Mouse (Mus musculus) left cerebral cortex, postnatal 25 days (tissue): ENCODE measurements around the gene Lrrc23. TPM values are rescaled to one million over a fixed set of nuclear protein-coding genes. Genes with fewer than 3 reads are reported as not detected.
A peak's percentile ranks its signal among the peaks of the same experiment; 100 is the strongest.

Source experiments
- DNase-seq, 2 experiments: peaks; one replicate each; pipeline ENCODE4 v3.0.0; 2022; ENCODE audit warnings: low spot score in 2 of 2, mixed read lengths in 1 of 2
- intact Hi-C: fragments of 180-260 bp; cut with DNase I; formaldehyde crosslinking; loops from one replicate; pipeline ENCODE4 v1.15.1; 2025
- total RNA-seq, 2 experiments: library from RNA; stranded (reverse); gene quantifications; 2 replicates each; pipeline ENCODE4 v1.2.3; 2021

Lrrc23 gene
- total RNA-seq, 2 experiments from 2014 or later, result 1.5 to 1.9 TPM

DNA sequence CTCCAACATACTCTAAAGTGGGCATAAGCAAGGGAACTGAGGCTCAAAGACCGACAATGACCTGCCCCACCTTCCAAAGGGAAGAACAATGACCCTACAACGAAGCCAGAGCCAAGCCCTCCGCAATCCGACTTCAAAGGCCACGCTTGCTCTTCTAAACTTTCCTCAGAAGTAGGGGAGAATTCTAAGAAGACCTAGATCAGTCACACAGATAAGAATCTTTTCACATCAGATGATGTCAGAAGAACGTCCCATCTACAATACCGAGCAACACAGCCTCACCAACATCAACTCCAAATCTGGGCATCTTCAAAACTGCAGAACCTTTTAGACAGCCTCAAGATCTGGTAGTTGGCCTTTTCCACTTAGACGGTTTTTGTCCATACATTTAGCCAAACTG, 29.1 kb downstream of the Lrrc23 start:
- no peak for DNase-seq
- intact Hi-C loops, result no loop called here

DNA sequence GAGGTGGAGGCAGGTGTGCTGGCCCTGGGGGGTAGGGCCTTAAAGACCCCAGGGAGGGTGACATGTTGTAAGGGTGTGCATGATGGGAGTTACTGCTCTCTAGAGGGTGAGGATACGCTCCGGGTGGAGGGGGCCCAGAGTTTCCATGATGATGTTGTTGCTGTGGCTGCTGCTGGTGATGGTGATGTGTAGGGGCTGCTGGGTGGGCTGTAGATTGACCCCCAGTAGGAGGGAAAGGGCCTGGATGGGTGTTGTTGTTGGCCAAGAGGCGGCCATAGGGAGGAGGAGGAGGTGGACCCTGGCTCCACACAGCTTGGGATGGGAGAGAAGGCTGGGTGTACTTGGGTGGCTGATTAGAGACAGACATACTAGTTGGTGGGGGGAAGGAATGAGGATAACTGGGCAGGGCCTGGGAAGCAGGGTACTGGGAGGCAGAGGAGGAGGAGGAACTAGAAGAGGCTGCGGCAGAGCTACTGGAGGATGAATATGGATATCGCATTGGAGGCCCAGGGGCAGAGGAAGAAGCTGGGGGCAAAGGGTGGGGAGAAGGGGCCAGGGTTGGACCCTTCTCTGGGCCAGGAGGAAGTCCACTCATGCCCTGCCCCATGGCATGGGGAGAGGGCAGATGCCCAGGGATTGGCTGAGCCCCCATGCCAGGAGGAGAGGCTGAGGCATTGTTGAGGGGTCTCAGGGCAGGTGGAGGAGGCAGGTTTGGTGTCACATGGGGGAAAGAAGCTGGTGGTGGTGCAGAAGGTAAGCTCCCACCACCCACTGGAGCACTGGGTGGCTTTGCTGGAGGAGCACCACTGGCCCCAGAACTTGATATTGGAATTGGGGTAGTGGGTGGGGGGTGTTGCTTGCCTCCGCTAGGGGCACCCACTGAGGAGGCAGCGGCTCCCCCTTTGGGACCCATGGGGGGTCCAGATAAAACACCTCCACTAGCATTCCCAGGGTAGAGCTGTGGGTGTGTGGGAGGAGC, 32.6 kb downstream of the Lrrc23 start:
- intact Hi-C loops, result no loop called here
- DNase-seq, result no peak

DNA sequence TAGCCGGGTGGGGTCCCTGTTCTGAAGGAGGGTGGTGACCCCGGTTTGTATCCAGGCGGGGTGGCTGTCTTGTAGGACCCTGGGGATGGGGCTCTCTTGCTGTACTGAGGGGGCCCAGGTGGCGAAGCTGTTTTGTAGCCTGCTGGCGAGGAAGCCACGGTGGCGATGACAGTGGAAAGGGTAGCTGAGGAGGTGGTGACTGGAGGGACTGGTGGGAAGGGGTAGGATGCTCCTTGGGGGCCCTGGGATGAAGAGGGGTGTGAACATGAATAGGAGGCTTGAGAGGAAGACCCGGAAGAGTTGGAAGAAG, 33.3 kb downstream of the Lrrc23 start:
- no peak for DNase-seq
- intact Hi-C loops, result no loop called here

DNA sequence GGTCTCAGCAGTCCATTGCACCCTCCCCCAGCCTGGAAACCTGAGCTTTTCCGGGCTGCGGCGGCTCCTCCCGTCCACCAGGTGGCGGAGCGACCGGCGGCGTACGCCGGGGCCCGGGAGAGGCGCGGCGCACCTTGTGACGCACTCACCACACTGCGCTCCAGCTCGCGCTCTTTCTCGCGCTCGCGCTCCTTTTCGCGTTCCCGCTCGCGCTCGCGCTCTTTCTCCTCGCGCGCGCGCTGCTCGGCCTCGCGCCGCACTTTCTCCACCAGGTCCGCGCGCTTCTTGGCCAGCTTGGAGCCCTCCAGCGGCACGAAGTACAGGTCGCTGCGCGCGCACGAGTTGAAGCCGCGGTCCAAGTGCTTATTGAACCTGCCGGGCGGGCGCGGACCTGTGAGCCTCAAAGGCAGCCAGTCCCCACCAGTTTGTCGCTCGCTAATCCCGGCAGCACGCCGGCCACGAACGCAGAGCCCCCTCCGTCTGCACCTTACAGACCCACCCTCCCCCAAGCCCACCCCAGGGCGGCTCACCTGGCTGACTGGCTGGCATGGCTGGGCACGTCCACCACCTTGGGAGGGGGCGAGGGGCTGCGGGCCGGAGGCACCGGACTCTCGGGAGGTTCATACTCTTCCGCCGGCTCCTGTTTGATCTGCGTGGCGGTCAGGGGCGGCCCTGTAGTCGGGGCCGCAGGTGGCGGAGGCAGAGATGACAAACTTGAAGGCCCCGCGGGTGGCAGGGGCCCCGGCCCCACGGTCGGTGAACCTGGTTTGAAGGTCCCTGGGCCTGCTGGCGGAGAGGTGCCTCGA, 33.8 kb downstream of the Lrrc23 start:
- peak; percentile 95 to 97 for DNase-seq
- intact Hi-C loops, result loop anchor here (2.0 kb wide), 1 partner anchor 13 kb away; no protein-coding TSS in a partner anchor

DNA sequence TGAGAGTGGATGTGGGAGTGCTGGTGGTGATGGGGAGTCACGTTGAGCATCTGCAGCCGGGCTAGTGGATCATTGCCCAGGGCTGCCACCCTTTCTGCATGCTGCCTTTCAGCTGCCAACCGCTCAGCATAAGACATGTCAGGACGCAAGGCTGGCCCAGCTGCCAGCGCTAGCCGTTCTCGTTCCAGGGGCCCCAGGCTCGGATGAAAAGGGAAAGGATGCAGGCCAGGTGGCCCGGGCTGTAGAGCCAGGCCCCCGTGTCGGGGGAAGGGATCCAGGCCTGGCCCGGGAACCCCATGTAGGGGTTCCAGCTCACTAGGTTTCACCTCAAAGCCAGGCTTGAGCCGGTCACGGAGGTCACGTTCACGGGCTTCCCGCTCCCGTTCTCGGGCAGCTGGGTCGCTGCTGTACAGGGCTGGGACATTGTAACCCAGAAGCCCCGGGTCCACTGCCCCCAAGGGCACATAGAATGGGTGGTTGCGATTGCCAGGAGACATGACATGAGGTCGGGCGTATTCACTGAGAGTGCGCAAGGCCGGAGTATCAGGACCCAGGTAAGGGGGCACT, 34.7 kb downstream of the Lrrc23 start:
- intact Hi-C loops, result loop anchor here (2.0 kb wide), 1 partner anchor 14 kb away; no protein-coding TSS in a partner anchor
- no peak for DNase-seq

DNA sequence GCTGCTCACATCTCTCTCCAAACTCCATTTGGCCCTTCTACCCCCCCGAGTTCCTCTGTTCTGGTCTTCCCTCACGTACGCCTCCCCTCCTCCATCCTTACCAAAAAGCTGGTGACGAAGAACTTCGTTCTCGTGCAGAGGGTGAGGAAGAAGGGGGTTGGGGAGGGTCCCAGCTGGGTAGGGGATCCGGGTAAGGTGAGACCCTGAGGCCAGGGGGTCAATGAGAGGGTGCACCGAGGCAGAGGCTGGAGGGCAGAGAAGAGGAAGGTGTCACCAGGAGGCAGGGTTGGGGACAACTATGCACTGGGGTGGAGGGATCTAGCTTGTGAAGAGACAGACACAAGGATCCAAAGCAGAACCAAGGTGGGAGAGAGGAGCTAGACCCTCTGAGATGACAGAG, 35.9 kb downstream of the Lrrc23 start:
- no peak for DNase-seq
- intact Hi-C loops, result loop anchor here (2.0 kb wide), 1 partner anchor 15 kb away; no protein-coding TSS in a partner anchor

DNA sequence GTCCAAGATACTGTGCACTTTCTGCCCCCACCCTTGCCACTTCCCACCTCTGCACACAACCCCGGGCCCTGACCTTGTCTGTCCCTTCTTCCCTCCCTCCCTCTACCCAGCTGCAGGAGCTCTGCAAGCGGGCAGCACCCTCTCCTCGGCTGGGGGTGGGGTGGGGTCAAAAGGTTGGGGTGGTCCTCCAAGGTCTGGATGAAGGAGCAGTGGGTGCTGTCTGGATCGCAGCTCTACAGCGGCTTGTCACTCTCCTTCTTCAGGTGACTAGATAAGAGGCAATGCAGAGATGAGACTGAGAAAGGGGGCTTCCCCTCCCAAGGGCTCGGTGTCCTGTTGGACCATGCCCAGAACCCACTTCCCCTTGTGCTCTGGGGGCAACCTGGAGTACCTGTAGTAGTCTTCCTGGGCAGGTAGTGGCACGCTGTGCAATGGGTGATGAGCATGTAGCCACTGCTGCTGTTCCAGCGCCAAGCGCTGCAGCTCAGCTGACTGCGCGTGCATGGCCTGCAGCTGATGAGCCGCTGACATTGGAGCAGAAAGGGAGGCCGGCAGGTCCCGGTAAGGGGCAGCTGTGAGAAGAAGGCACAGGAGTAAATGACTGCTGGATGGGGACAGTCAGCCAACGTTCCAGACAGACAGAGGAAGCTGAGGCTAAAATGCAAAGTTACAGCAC, 36.5 kb downstream of the Lrrc23 start:
- DNase-seq, result no peak
- intact Hi-C loops, result no loop called here

DNA sequence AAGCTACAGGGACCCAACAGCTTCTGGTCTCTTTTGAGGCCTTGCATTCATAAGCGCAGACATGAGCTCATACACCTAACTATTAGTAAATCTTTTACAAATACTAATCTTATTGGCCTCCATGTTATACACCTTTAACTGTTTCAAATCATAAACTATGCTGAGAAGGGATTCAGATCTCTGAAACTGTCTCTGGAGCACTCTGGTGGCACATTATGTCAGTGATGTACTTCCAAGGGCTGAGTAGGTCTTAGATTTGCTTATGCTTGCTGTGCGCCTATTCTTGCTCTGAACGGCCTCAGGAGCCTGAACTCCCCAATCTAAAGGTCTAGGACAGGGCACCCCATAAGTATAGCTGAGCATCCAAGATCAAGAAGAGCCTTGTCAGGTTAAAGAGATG, 37.7 kb downstream of the Lrrc23 start:
- DNase-seq, result no peak
- intact Hi-C loops, result loop anchor here (2.0 kb wide), 2 partner anchors 29 to 63 kb away; partner anchors contain the start of genes Emg1 and Phb2

DNA sequence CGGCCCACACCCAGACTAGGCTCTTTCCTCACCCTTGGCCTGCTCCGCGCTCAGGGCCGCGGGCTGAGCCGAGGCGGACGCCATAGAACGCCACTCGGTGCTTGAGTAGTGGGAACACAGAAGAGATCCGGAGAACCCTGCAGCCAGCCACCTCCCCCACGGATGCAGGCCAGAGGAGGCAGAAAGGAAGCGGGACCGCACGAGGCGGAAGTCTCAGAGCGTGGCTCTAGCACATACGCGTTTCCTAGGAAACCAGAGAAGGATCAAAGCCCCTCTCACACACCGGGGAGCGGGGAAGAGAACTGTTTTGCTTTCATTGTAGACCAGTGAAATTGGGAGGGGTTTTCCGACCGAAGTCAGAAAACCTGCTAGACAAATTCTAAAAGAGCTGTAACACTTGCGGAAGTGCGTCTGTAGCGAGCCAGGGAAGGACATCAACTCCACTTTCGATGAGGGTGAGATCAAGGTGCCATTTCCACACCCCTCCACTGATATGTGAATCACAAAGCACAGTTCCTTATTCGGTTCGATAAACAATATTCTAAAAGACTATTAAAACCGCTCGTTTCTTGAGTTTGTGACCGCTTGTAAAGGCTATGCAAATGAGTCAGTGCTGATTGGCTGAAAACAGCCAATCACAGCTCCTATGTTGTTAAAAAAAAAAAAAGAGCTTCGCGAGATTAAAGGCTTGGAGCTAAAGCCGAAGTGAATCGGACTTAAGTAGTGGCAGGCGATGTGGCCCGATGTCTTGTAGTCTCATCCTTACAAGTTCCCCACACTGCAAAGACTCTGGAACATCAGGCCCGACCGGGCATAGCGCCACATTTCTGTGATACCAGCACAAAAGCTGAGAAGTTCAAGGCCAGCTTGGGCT, 38.4 kb downstream of the Lrrc23 start, which contains the start of gene Grcc10:
Grcc10 (minus strand) TSS at position 487 of the 874 bp plus-strand sequence.
- peak; percentile 91 to 96 for DNase-seq
- intact Hi-C loops, result loop anchor here (2.0 kb wide), 2 partner anchors 28 to 64 kb away; partner anchors contain the start of genes Emg1 and Phb2

DNA sequence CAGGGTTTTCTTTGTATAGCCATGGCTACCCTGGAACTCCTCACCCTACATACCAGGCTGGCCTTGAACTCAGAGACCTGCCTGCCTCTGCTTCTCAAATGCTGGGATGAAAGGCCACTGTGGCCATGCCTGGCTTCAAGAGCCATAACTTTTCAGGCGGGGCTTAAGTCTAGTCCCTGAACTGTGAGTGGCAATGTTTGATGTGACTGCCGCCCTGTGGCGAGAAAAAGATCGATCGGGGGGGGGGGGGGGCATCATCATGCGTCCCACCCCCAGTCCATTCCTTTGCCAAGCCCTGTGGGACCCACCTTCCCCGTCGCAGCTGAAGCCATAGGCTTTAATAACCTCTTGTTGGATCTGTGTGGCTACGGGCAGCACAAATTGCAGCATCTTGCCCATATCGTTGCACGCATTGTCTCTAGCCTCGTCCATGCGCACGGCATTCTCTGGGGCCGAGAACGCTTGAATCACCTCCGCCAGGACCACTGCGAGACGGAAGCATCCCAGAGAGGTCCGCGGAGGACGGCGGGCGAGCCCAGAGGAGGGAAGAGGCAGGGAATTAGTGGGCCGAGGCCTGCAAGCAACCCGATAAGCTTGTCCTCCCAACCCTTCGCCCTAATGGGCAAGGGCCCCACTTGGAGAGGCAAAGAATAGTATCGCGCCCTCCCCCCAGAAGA, 39.2 kb downstream of the Lrrc23 start:
- intact Hi-C loops, result loop anchor here (2.0 kb wide), 2 partner anchors 28 to 64 kb away; partner anchors contain the start of genes Emg1 and Phb2
- peak in 1 of 2 experiments; percentile 61 for DNase-seq

DNA sequence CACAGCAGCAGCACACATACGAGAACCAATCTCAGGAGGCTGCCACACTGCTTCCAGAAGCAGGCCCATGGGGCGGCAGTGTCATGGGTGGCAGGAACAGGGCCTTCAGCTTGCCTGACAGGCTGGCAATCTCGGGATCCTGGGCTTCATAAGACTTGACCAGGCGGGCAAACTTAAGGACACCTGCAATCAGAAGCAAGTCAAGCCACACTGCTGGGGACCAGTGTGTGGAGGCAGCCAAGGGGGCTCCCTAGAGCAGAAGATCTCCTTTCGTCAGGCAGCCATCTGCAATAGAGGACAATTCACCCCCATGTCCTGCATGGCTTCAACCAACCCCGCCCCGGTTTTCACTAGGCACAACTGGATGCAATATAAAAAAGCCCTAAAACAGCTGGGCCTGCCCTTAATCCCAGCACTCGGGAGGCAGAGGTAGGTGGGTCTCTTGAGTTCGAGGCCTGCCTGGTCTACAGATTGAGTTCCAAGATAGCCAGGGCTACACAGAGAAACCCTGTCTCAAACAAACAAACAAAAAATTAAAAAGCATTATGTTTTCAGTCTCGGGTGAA, 40.2 kb downstream of the Lrrc23 start:
- intact Hi-C loops, result no loop called here
- no peak for DNase-seq

DNA sequence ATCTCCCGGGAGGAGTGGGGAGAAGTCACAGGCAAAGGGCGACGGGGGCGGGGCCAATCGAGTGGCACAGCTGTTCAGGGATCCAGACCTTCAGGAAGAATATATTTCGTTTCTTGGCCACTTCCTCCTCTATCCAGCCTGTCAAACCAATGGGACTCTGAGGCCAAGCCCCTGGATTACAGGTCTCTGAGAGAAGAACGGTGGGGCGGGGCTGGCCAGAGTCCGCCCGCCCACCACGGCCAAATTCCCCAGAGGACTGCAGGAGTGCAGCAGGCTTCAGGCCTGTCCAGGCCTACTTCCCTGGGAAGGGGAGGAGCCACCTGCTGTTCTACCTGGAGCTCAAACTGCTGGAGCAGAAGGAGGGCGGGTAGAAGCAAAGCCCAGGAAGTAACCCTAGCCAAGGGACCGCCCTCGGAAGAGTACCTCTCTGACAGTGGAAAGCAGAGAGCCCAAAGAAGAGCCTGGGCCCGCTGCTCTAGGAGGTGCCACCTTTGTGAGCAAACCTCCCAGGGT, 41.0 kb downstream of the Lrrc23 start, which contains the start of gene Ptpn6:
Ptpn6 (minus strand) TSS at position 204 of the 513 bp plus-strand sequence.
- no peak for DNase-seq
- intact Hi-C loops, result no loop called here

DNA sequence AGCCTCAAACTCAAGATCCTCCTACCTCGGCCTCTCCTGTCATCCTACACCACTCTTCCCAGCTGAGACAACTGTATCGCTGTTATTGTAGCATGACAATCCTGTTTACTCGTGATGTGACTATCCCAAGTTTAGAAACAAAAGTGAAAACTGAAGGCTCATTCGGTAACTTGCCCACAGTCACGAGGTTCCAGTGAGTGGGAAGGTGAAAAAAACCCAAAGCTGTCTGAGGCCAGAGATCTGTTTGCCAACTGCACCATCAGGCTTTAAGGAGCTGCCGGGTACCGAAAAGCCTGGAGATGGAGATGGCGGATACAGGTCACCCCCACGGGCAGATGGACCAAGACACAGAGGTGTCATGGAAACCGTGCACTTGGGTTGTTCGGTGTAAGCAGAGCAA, 42.5 kb downstream of the Lrrc23 start:
- DNase-seq, result peak in 1 of 2 experiments; percentile 63
- intact Hi-C loops, result no loop called here

DNA sequence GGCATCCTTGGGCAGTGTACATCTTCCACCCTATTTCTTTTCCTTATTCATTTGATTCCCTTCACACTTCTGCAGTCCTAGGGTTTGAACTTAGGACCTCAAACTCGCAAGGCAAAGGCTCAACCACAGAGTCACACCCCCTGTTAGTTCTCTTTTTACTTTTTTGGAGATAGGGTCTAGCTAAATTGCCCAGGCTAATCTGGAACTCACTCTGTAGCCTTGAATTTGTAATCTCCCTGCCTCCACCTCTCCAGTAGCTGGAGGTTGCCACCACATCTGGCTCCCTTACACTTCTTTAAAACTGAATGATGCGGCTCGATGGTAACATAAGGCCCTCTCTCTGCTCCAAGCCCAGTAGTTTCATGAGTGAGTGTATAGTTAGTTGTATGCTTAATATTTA, 45.1 kb downstream of the Lrrc23 start:
- DNase-seq, result no peak
- intact Hi-C loops, result no loop called here

DNA sequence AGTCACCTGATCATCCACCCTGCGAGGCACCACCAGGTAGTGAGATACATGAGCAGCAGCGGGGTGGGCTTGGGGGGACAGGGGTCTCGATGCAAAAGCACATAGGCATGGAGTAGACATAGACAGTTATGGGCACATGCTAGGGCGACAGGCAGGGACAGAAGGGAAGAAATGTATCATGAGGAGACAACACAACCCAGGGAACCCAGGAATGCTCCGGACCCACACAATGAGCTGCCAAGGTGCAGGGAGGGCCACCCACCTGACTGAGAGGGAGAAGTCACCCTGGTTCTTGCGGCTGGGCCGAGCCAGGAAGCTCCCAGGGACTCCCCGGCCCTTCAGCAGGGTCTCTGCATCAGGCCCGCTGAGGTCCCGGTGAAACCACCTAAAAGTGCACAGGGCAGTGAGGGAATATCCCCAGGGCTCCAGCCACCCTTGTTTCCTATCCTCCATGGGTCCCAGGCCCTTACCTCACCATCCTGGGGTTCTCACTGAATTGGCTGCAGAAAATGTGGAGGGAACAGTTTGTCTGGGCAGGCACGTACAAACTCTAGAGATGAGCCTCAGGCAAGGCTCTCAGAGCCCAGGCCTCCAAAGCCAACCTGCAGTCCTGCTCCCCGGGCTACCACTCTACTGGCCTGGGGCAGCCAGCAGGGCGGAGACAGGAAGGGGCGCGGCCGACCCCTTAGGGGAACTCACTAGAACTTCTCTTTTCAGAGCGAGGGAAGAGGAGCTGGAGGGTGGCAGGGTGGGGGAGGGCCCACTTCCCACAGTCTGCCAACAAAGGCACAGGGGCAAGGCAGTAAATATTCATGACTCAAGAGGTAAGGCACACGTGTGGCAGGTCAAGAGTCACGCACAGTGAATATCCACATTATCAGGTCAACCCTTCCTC, 46.8 kb downstream of the Lrrc23 start:
- intact Hi-C loops, result no loop called here
- DNase-seq, result no peak

DNA sequence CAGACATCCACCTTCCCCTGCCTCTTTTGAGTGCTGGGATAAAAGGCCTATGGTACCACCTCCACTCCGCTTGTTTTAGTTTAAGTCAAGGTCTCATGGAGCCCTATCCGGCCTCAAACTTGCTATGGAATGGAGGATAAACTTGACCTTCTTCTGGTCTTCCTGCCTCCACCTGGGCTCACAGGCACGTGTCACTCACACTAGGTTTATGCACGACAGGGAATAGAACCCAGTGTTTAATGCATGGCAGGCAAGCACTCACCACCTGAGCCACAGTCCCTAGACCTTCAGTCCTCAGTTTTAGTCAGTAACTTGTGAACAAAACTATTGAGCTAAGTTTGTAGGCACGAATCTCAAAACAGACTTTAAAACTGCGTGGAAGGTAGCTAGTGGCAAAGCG, 48.5 kb downstream of the Lrrc23 start:
- DNase-seq, result no peak
- intact Hi-C loops, result no loop called here
